In the genomic region with DNA sequence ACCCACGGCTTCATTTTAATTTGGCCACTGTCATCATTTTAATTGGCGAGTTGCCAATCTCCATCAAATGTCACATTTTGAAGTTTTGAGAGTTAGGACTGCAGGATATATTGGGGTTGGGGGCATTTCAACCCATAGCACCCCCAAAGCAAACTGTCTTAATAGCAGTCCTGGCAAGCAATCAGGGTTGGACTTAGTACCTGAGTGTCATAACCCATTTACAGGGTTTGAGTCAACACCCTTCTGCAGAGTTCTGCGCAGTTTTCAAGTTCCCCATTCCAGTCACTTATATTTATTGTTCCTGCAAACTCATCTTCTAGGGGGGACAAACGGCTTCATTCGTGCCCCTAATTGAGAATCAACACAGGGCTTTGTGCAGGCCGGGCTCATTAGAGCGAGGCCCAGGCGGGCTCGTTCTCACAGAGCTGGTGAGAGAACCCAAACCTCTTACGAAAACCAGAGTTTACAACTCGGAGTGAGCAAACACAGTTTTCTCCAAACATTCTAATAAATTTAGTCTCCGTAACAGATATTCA, we compare ENCODE assay signal across 19 mouse cellular contexts. TPM values are rescaled to one million over a fixed set of nuclear protein-coding genes. Genes with fewer than 3 reads are reported as not detected.
"Had no signal": no experiment of that assay in that cellular context is flagged by ENCODE, and none has a peak within 500 bp of the region (broad histone marks: within the 10 kb centered on the region; RNA-seq: fewer than 3 reads in every experiment).

No protein-coding gene starts in this region.

- H3K9me3 ChIP-seq: liver, embryonic 12.5 days; midbrain, embryonic 10.5 days; midbrain, embryonic 13.5 days; neural tube, embryonic 12.5 days had no signal

- H3K36me3 ChIP-seq: liver, embryonic 12.5 days; midbrain, embryonic 10.5 days; midbrain, embryonic 13.5 days; neural tube, embryonic 12.5 days had no signal

- H3K4me2 ChIP-seq: liver, embryonic 12.5 days; lung, embryonic 14.5 days; midbrain, embryonic 13.5 days; neural tube, embryonic 12.5 days had no signal

- H3K9ac ChIP-seq: liver, embryonic 12.5 days; liver, embryonic 14.5 days; lung, embryonic 14.5 days; midbrain, embryonic 13.5 days; neural tube, embryonic 12.5 days had no signal

- H3K4me3 ChIP-seq: liver, embryonic 12.5 days; midbrain, embryonic 10.5 days; midbrain, embryonic 13.5 days; myocyte; neural tube, embryonic 12.5 days had no signal

- DNase-seq: lung, adult 18-20 months; lung, embryonic 14.5 days; lung, postnatal 10 days; lung, postnatal 4 days; right cerebral cortex, adult 18-20 months; right cerebral cortex, postnatal 25 days; spleen, adult 18-20 months; thymus, adult 18-20 months; thymus, postnatal 14 days; thymus, postnatal 36 days had no signal

- H3K27ac ChIP-seq: liver, embryonic 12.5 days; liver, embryonic 14.5 days; midbrain, embryonic 10.5 days; midbrain, embryonic 13.5 days; neural tube, embryonic 12.5 days had no signal

- H3K27me3 ChIP-seq: liver, embryonic 12.5 days; midbrain, embryonic 13.5 days; neural tube, embryonic 12.5 days had no signal

- ATAC-seq: liver, embryonic 12.5 days; midbrain, embryonic 13.5 days; midbrain, embryonic 16.5 days had no signal

RNA-seq across cellular contexts. Expression of gene Cdh5, which starts 34.0 kb away (rescaled TPM):
- total RNA-seq: megakaryocyte-erythroid progenitor cell, adult 5-6 weeks; neutrophil, adult 5-6 weeks had no signal
